Mouse (Mus musculus): ENCODE results near the gene Kctd17.

- no peak for TF ChIP-seq POLR2A (IDR thresholded peaks at IDR 0.05; ENCODE audit: low read depth, low read length)
- TF ChIP-seq CTCF (IDR thresholded peaks at IDR 0.05; ENCODE audit: extremely low read depth, insufficient read depth, insufficient read length, insufficient replicate concordance): no peak
Measured at GRCm38 (mm10) chr15:78380741-78381140, 47.6 kb upstream of the Kctd17 start.

All from spleen, adult 2 months (tissue).